8 mouse cellular contexts compared by ENCODE assay signal in genomic region chr9:67831359-67832045, GRCm38 (mm10). TPM values are rescaled to one million over a fixed set of nuclear protein-coding genes. Genes with fewer than 3 reads are reported as not detected.
DNase-seq lines count a peak whose midpoint lies in the region; ATAC-seq and TF ChIP-seq lines count a peak whose summit lies in the region.

No protein-coding gene starts in this region.

- H3K4me2 ChIP-seq in liver, embryonic 11.5 days = peak overlapping the region; percentile 96
- H3K4me2 ChIP-seq in neural tube, embryonic 15.5 days = peak overlapping the region; percentile 80

- H3K9ac ChIP-seq in liver, embryonic 11.5 days (ENCODE audit: low read depth, low read length) = peak overlapping the region; percentile 66
- H3K9ac ChIP-seq in neural tube, embryonic 15.5 days (replicated peaks) = peak overlapping the region; percentile 57

- DNase-seq in adrenal gland, postnatal 10 days = peak; percentile 39
- DNase-seq in adrenal gland, postnatal 4 days (ENCODE audit: low spot score in 2 of 2) = no peak
- peak in 1 of 2 experiments; percentile 55 for DNase-seq in left cerebral cortex, adult 2 months (ENCODE audit: extremely low spot score in 1 of 2, low spot score in 2 of 2)
- no peak for DNase-seq in left cerebral cortex, adult 8-10 months (ENCODE audit: low spot score in 2 of 2)
- DNase-seq in forelimb bud, embryonic 11.5 days (ENCODE audit: low read depth, low spot score) = peak; percentile 34
- peak; percentile 47 for DNase-seq in liver, embryonic 11.5 days (ENCODE audit: low spot score)
- DNase-seq in thymus, postnatal 0 days (ENCODE audit: low spot score) = no peak

- H3K4me1 ChIP-seq in liver, embryonic 11.5 days (replicated peaks; ENCODE audit: control insufficient read depth, insufficient read depth, low read length) = peaks cover 9% of the 10 kb centered on the region; the same call in 1 of the 2 replicates
- peaks cover 16% of the 10 kb centered on the region for H3K4me1 ChIP-seq in neural tube, embryonic 15.5 days

- 2% methylated on average over 57 of the region's 57 CpGs for WGBS in liver, embryonic 11.5 days
- under 1% methylated on average over 55 of the region's 57 CpGs for WGBS in neural tube, embryonic 15.5 days

- ATAC-seq in liver, embryonic 11.5 days (replicated peaks; ENCODE audit: low FRiP score) = peak; percentile 44
- ATAC-seq in neural tube, embryonic 15.5 days (ENCODE audit: low FRiP score) = peak; percentile 76

- no peaks in the 10 kb centered on the region for H3K9me3 ChIP-seq in liver, embryonic 11.5 days (ENCODE audit: control insufficient read depth, low read length)
- H3K9me3 ChIP-seq in neural tube, embryonic 15.5 days (replicated peaks) = no peaks in the 10 kb centered on the region

- peaks cover 44% of the 10 kb centered on the region for H3K27me3 ChIP-seq in liver, embryonic 11.5 days (replicated peaks; ENCODE audit: control insufficient read depth, insufficient read depth, low read length)
- H3K27me3 ChIP-seq in neural tube, embryonic 15.5 days (replicated peaks) = peaks cover 38% of the 10 kb centered on the region

- intact Hi-C loops in left cerebral cortex, adult 2 months (cut with DNase I) = no loop called here

- peak overlapping the region; percentile 50 for H3K4me3 ChIP-seq in left cerebral cortex, adult 2 months
- H3K4me3 ChIP-seq in liver, embryonic 11.5 days (ENCODE audit: low read depth, low read length) = peak overlapping the region; percentile 68
- H3K4me3 ChIP-seq in neural tube, embryonic 15.5 days (replicated peaks) = peak overlapping the region; percentile 56

- H3K36me3 ChIP-seq in liver, embryonic 11.5 days (ENCODE audit: control insufficient read depth, insufficient read depth, low read length) = no peaks in the 10 kb centered on the region
- no peaks in the 10 kb centered on the region for H3K36me3 ChIP-seq in neural tube, embryonic 15.5 days

- no peak for TF ChIP-seq CTCF in left cerebral cortex, adult 2 months (IDR thresholded peaks at IDR 0.05)

- H3K27ac ChIP-seq in left cerebral cortex, adult 2 months = no peak overlapping the region
- no peak overlapping the region for H3K27ac ChIP-seq in liver, embryonic 11.5 days (ENCODE audit: low read depth, low read length)
- peak overlapping the region; percentile 33; the same call in 1 of the 2 replicates for H3K27ac ChIP-seq in neural tube, embryonic 15.5 days (replicated peaks)

RNA-seq across cellular contexts. Expression of gene C2cd4a, which starts 0.6 kb away (rescaled TPM):
- total RNA-seq in adrenal gland, postnatal 10 days (2021) = under 1 TPM in 1 of 2 experiments, not detected in 1; 0.21 TPM
- under 1 TPM; 0.36 to 0.79 TPM for total RNA-seq in adrenal gland, postnatal 4 days (2021)
- under 1 TPM in 1 of 2 experiments, not detected in 1; 0.26 TPM for total RNA-seq in left cerebral cortex, adult 2 months (2021)
- under 1 TPM in 1 of 4 experiments, not detected in 3; 0.28 TPM for total RNA-seq in left cerebral cortex, adult 8-10 months (2022)
- polyA plus RNA-seq in liver, embryonic 11.5 days (2014; fragmentation: Nextera tagmentation; extraction: Ambion mirVana) = 2.6 and 4.2 TPM in 2 replicates
- polyA plus RNA-seq in neural tube, embryonic 15.5 days (2015; fragmentation: Nextera tagmentation; extraction: Ambion mirVana) = 0.68 and 0.78 TPM in 2 replicates
- polyA plus RNA-seq in thymus, postnatal 0 days (2015; fragmentation: Nextera tagmentation; extraction: Ambion mirVana) = 0.09 TPM in 1 of 2 replicates, not detected in the other

RNA-seq across cellular contexts. Expression of gene Vps13c, which starts 8.7 kb away (rescaled TPM):
- total RNA-seq in adrenal gland, postnatal 10 days (2021) = 10 to 100 TPM; 32.2 to 49.3 TPM
- total RNA-seq in adrenal gland, postnatal 4 days (2021) = 10 to 100 TPM; 32.3 to 32.5 TPM
- total RNA-seq in left cerebral cortex, adult 2 months (2021) = 10 to 100 TPM; 82.2 to 83.8 TPM
- total RNA-seq in left cerebral cortex, adult 8-10 months (2022) = 10 to 100 TPM; 70.6 to 84.9 (median 73.6) TPM
- polyA plus RNA-seq in liver, embryonic 11.5 days (2014; fragmentation: Nextera tagmentation; extraction: Ambion mirVana) = 13.5 and 14.7 TPM in 2 replicates
- 8.0 and 8.4 TPM in 2 replicates for polyA plus RNA-seq in neural tube, embryonic 15.5 days (2015; fragmentation: Nextera tagmentation; extraction: Ambion mirVana)
- 8.0 and 9.9 TPM in 2 replicates for polyA plus RNA-seq in thymus, postnatal 0 days (2015; fragmentation: Nextera tagmentation; extraction: Ambion mirVana)

Comparison
In these comparisons a context has a peak if more than half of its experiments do, and no peak if none do; other contexts are left out.
1. DNase-seq: peak in adrenal gland, postnatal 10 days (single experiment), forelimb bud, embryonic 11.5 days (single experiment) and liver, embryonic 11.5 days (single experiment); none in adrenal gland, postnatal 4 days (0 of 2), left cerebral cortex, adult 8-10 months (0 of 2) and thymus, postnatal 0 days (single experiment).
2. Peak in every context shown above with its lines, with median percentiles within 50 percentile points of each other: H3K4me3 ChIP-seq.